Mouse (Mus musculus) 3T3-L1 (cell line): ENCODE data around the gene Sugct.
"Not testable (repeated sequence)": the region's sequence is repeated elsewhere in the genome, so short reads cannot be mapped to it uniquely, and the experiment has no call there.

Experiments
- DNase-seq: peaks from one replicate; pipeline ENCODE4 v3.0.0-alpha.2; 2015; ENCODE audit warnings: low read depth, low spot score

The Sugct gene

GRCm38 (mm10) chr13:16906974-16907373, 788.4 kb downstream of the Sugct start:
- DNase-seq = no peak

- DNase-seq = no peak
Measured at GRCm38 (mm10) chr13:16901424-16901823, 793.9 kb downstream of the Sugct start.

- DNase-seq = no peak
Measured at GRCm38 (mm10) chr13:16898084-16898792, 797.1 kb downstream of the Sugct start.

GRCm38 (mm10) chr13:16878056-16878455, 817.3 kb downstream of the Sugct start:
- peak; percentile 20 for DNase-seq

GRCm38 (mm10) chr13:16859986-16860385, 835.4 kb downstream of the Sugct start:
- no peak for DNase-seq

GRCm38 (mm10) chr13:16847236-16847635, 848.1 kb downstream of the Sugct start:
- peak; percentile 71 for DNase-seq

- DNase-seq = peak; percentile 23
Measured at GRCm38 (mm10) chr13:16840994-16841393, 854.4 kb downstream of the Sugct start.

- peak; percentile 50 for DNase-seq
Measured at GRCm38 (mm10) chr13:16838409-16838808, 856.9 kb downstream of the Sugct start.

- DNase-seq = peak; percentile 77
Measured at GRCm38 (mm10) chr13:16835111-16835510, 860.2 kb downstream of the Sugct start.

GRCm38 (mm10) chr13:16833069-16833468, 862.3 kb downstream of the Sugct start:
- DNase-seq = no peak

GRCm38 (mm10) chr13:16831840-16832239, 863.5 kb downstream of the Sugct start:
- no peak for DNase-seq

GRCm38 (mm10) chr13:16830291-16830690, 865.1 kb downstream of the Sugct start:
- not testable (repeated sequence) for DNase-seq

- DNase-seq = no peak
Measured at GRCm38 (mm10) chr13:16829589-16829988, 865.8 kb downstream of the Sugct start.

- DNase-seq = no peak
Measured at GRCm38 (mm10) chr13:16825619-16826018, 869.7 kb downstream of the Sugct start.

- no peak for DNase-seq
Measured at GRCm38 (mm10) chr13:16821785-16822184, 873.6 kb downstream of the Sugct start.

GRCm38 (mm10) chr13:16817471-16817870, 877.9 kb downstream of the Sugct start:
- no peak for DNase-seq

GRCm38 (mm10) chr13:16816747-16817146, 878.6 kb downstream of the Sugct start:
- no peak for DNase-seq

- DNase-seq = no peak
Measured at GRCm38 (mm10) chr13:16812268-16812667, 883.1 kb downstream of the Sugct start.
